Mouse (Mus musculus) forebrain, embryonic 15.5 days (tissue): ENCODE measurements around the gene Thbs3. TPM values are rescaled to one million over a fixed set of nuclear protein-coding genes. Genes with fewer than 3 reads are reported as not detected.

Experiments
- ATAC-seq: fragments of 200-750 bp; cut with Nextera tagmentation; replicated peaks from 2 replicates; pipeline ENCODE4 v1.8.0; 2017; ENCODE audit warnings: mild to moderate bottlenecking, moderate TSS enrichment, moderate library complexity
- H3K27ac ChIP-seq: fragments of 300-500 bp; sonication (generic); replicated peaks from 2 replicates; pipeline ENCODE4 v1.5.1; 2015; ENCODE audit warnings: mild to moderate bottlenecking, inconsistent platforms
- H3K27me3 ChIP-seq: fragments of 300-500 bp; sonication (generic); 2 replicates; pipeline ENCODE4 v1.6.1; 2015; ENCODE audit warnings: inconsistent platforms
- H3K36me3 ChIP-seq: fragments of 300-500 bp; sonication (generic); 2 replicates; pipeline ENCODE4 v1.6.1; 2015; ENCODE audit warnings: mild to moderate bottlenecking, inconsistent platforms
- H3K4me1 ChIP-seq: fragments of 300-500 bp; sonication (generic); 2 replicates; pipeline ENCODE4 v1.6.1; 2015; ENCODE audit warnings: inconsistent platforms
- H3K4me2 ChIP-seq: fragments of 300-500 bp; sonication (generic); replicated peaks from 2 replicates; pipeline ENCODE4 v1.6.1; 2015; ENCODE audit warnings: mild to moderate bottlenecking, inconsistent platforms
- H3K4me3 ChIP-seq: fragments of 300-500 bp; sonication (generic); 2 replicates; pipeline ENCODE4 v1.5.1; 2015; ENCODE audit warnings: mild to moderate bottlenecking, inconsistent platforms
- H3K9ac ChIP-seq: fragments of 300-500 bp; sonication (generic); replicated peaks from 2 replicates; pipeline ENCODE4 v1.6.1; 2015; ENCODE audit warnings: mild to moderate bottlenecking, inconsistent platforms
- H3K9me3 ChIP-seq: fragments of 300-500 bp; sonication (generic); 2 replicates; pipeline ENCODE4 v1.6.1; 2016; ENCODE audit warnings: inconsistent platforms
- WGBS: fragments of 180-500 bp; shearing (Covaris S2); methylation state at CpG from one replicate; pipeline ENCODE4 v1.1.7; 2015; ENCODE audit warnings: mixed read lengths; 5-methylcytosine and 5-hydroxymethylcytosine counted together
- microRNA counts: library from miRNA; unstranded; fragments of <30 nt; microRNA quantifications from one replicate; lab custom pipeline; 2016
- microRNA-seq: library from miRNA; unstranded; fragments of <30 nt; microRNA quantifications from one replicate; pipeline ENCODE4, GENCODE M21; 2016
- polyA plus RNA-seq: library from polyadenylated mRNA; unstranded; fragments of >200 nt; fragmentation: Nextera tagmentation; extraction: Ambion mirVana; gene quantifications from 2 replicates; pipeline ENCODE4 v1.2.1, GENCODE M21; 2015

Thbs3 gene
- polyA plus RNA-seq, 1 experiment from 2014 or later: 68.3 TPM

DNA sequence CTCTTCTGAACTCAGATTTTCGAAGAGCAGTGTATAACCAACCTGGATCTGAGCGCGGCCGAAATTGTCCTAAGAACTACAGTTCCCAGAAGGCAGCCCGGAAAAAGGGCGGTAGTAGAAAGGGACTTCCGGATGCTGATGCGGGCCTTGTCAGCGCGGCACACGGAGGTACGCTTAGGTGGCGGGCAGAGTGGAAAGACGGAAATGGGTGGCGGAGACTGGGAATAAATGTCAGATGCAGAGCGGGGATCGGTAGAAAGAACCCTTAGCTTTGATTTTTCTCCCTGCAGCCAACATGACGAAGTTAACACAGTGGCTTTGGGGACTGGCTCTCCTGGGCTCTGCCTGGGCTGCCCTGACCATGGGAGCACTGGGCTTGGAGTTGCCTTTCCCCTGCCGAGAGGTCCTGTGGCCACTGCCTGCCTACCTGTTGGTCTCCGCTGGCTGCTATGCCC is 51.5 kb downstream of the Thbs3 start:
- H3K4me2 ChIP-seq: peak overlapping the region; percentile 89
- H3K36me3 ChIP-seq: no peaks in the 10 kb centered on the region
- peak overlapping the region; percentile 76 for H3K9ac ChIP-seq
- no peaks in the 10 kb centered on the region for H3K27me3 ChIP-seq
- H3K4me1 ChIP-seq: peaks cover 41% of the 10 kb centered on the region
- H3K27ac ChIP-seq: peak overlapping the region; percentile 74
- under 1% methylated on average over 20 of the region's 20 CpGs for WGBS
- peak; percentile 92 for ATAC-seq
- peak overlapping the region; percentile 62 for H3K4me3 ChIP-seq
- no peaks in the 10 kb centered on the region for H3K9me3 ChIP-seq

GRCm38 (mm10) chr3:89268916-89269315 is 53.9 kb downstream of the Thbs3 start:
- Histone ChIP-seq H3K27ac (no peak overlapping the region), H3K4me3 (no peak overlapping the region), H3K36me3 (no peaks in the 10 kb centered on the region), H3K9me3 (no peaks in the 10 kb centered on the region), H3K4me2 (no peak overlapping the region), H3K27me3 (no peaks in the 10 kb centered on the region), H3K4me1 (peaks cover 41% of the 10 kb centered on the region), H3K9ac (no peak overlapping the region)
- WGBS: 51% methylated on average over 8 of the region's 8 CpGs
- ATAC-seq: no peak

- Histone ChIP-seq H3K27ac (peak within 1 kb of the TSS; percentile 72), H3K4me1 (peaks cover 41% of the 10 kb centered on the region), H3K36me3 (no peaks in the 10 kb centered on the region), H3K27me3 (no peaks in the 10 kb centered on the region), H3K9me3 (no peaks in the 10 kb centered on the region), H3K9ac (peak within 1 kb of the TSS; percentile 76), H3K4me2 (peak within 1 kb of the TSS; percentile 87), H3K4me3 (peak within 1 kb of the TSS; percentile 60)
- peak; percentile 38 for ATAC-seq
- 2% methylated on average over 39 of the region's 39 CpGs for WGBS
These were observed 55.2 kb downstream of the Thbs3 start, which contains the start of gene Slc50a1 for GRCm38 (mm10) chr3:89270051-89270755. Gene Slc50a1 (minus strand): TSS chr3:89270570.

GRCm38 (mm10) chr3:89270891-89271290 is 55.9 kb downstream of the Thbs3 start:
- no peaks in the 10 kb centered on the region for H3K9me3 ChIP-seq
- ATAC-seq: no peak
- H3K9ac ChIP-seq: peak overlapping the region; percentile 76
- peak overlapping the region; percentile 87 for H3K4me2 ChIP-seq
- WGBS: 53% methylated on average over 6 of the region's 6 CpGs
- no peaks in the 10 kb centered on the region for H3K27me3 ChIP-seq
- peak overlapping the region; percentile 72 for H3K27ac ChIP-seq
- peak overlapping the region; percentile 60 for H3K4me3 ChIP-seq
- H3K4me1 ChIP-seq: peaks cover 40% of the 10 kb centered on the region
- H3K36me3 ChIP-seq: no peaks in the 10 kb centered on the region

GRCm38 (mm10) chr3:89271760-89272159 is 56.8 kb downstream of the Thbs3 start:
- no peak overlapping the region for H3K4me2 ChIP-seq
- H3K9ac ChIP-seq: no peak overlapping the region
- ATAC-seq: no peak
- H3K9me3 ChIP-seq: no peaks in the 10 kb centered on the region
- H3K27ac ChIP-seq: no peak overlapping the region
- H3K27me3 ChIP-seq: no peaks in the 10 kb centered on the region
- no peaks in the 10 kb centered on the region for H3K36me3 ChIP-seq
- no peak overlapping the region for H3K4me3 ChIP-seq
- peaks cover 36% of the 10 kb centered on the region for H3K4me1 ChIP-seq
- 48% methylated on average over 6 of the region's 6 CpGs for WGBS

DNA sequence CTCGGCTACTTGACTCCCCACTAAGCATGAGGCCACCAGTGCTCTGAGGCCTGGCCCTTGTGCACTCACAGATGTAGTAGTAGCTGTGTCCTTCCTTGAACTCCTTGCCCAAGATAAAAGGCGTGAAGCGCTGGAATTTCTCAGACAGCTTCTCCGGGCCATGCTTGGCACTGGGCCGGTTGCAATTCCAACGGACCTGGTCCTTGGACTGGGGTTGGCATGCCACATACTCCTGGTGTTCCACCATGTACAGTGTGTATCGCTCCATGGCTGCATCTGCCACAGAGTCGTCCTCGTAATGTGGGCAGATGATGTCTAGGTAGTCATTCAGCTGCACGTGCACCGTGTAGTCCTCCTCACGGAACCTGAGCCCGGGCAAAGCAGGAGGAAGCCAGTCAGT is 61.1 kb downstream of the Thbs3 start:
- no peaks in the 10 kb centered on the region for H3K36me3 ChIP-seq

More for the DNA sequence above, 61.1 kb downstream of the Thbs3 start:
- Histone ChIP-seq H3K9ac (no peak overlapping the region), H3K4me1 (peaks cover 28% of the 10 kb centered on the region), H3K4me2 (no peak overlapping the region), H3K4me3 (no peak overlapping the region), H3K27me3 (no peaks in the 10 kb centered on the region), H3K27ac (no peak overlapping the region), H3K9me3 (no peaks in the 10 kb centered on the region)
- no peak for ATAC-seq
- 94% methylated on average over 13 of the region's 13 CpGs for WGBS

MicroRNAs encoded within 50 kb of the gene (microRNA counts, 519-probe panel; counts per million panel counts)
- 2,689 counts per million, percentile 62 among the panel's probes with 10 or more counts for microRNA mmu-miR-92b (lab: Ali Mortazavi, UCI)

Small RNA genes within 50 kb of the gene (microRNA-seq; reads per million reads assigned to microRNA genes)
- gene Mir92b: 6,393 reads per million, percentile 93 among the genes with 10 or more reads in this experiment

Other genes starting within 250 kb of the Thbs3 start
- 74.8 and 76.2 TPM in 2 replicates for gene Rusc1, start 121.9 kb upstream of the Thbs3 start, polyA plus RNA-seq
- gene Gm43738, start 114.1 kb upstream of the Thbs3 start, polyA plus RNA-seq: not detected in 2 replicates
- 364 and 375 TPM in 2 replicates for gene Fdps, start 113.2 kb upstream of the Thbs3 start, polyA plus RNA-seq
- 0.06 and 0.10 TPM in 2 replicates for gene Pklr, start 79.0 kb upstream of the Thbs3 start, polyA plus RNA-seq
- 30.1 and 34.3 TPM in 2 replicates for gene Hcn3, start 55.0 kb upstream of the Thbs3 start, polyA plus RNA-seq
- 26.5 and 26.9 TPM in 2 replicates for gene Clk2, start 50.4 kb upstream of the Thbs3 start, polyA plus RNA-seq
- 116 and 120 TPM in 2 replicates for gene Scamp3, start 37.7 kb upstream of the Thbs3 start, polyA plus RNA-seq
- 22.3 and 24.6 TPM in 2 replicates for gene Fam189b, start 32.0 kb upstream of the Thbs3 start, polyA plus RNA-seq
- gene Gba, start 12.3 kb upstream of the Thbs3 start, polyA plus RNA-seq: 39.2 and 42.7 TPM in 2 replicates
- gene Mtx1, start 11.9 kb downstream of the Thbs3 start, polyA plus RNA-seq: 172 and 175 TPM in 2 replicates
- 1.1 and 1.8 TPM in 2 replicates for gene Muc1, start 13.9 kb downstream of the Thbs3 start, polyA plus RNA-seq
- gene Krtcap2, start 30.8 kb downstream of the Thbs3 start, polyA plus RNA-seq: 192 and 205 TPM in 2 replicates
- gene Trim46, start 31.1 kb downstream of the Thbs3 start, polyA plus RNA-seq: 57.7 and 58.7 TPM in 2 replicates
- 76.5 and 89.6 TPM in 2 replicates for gene Dpm3, start 44.2 kb downstream of the Thbs3 start, polyA plus RNA-seq
- 35.4 and 40.6 TPM in 2 replicates for gene Slc50a1, start 55.4 kb downstream of the Thbs3 start, polyA plus RNA-seq
- gene Efna1, start 66.0 kb downstream of the Thbs3 start, polyA plus RNA-seq: 9.2 and 9.9 TPM in 2 replicates
- 41.0 and 42.5 TPM in 2 replicates for gene Efna3, start 107.8 kb downstream of the Thbs3 start, polyA plus RNA-seq
- 14.4 and 15.7 TPM in 2 replicates for gene Efna4, start 122.8 kb downstream of the Thbs3 start, polyA plus RNA-seq
- gene Adam15, start 134.8 kb downstream of the Thbs3 start, polyA plus RNA-seq: 32.9 and 34.0 TPM in 2 replicates
- 0.11 and 0.13 TPM in 2 replicates for gene Dcst2, start 146.8 kb downstream of the Thbs3 start, polyA plus RNA-seq
- 0.51 and 0.89 TPM in 2 replicates for gene Dcst1, start 150.1 kb downstream of the Thbs3 start, polyA plus RNA-seq
- 0.37 and 0.52 TPM in 2 replicates for gene Zbtb7b, start 179.6 kb downstream of the Thbs3 start, polyA plus RNA-seq
- 0.64 and 0.82 TPM in 2 replicates for gene Lenep, start 187.6 kb downstream of the Thbs3 start, polyA plus RNA-seq
- 42.0 and 42.3 TPM in 2 replicates for gene Flad1, start 196.7 kb downstream of the Thbs3 start, polyA plus RNA-seq
- 165 and 196 TPM in 2 replicates for gene Cks1b, start 203.2 kb downstream of the Thbs3 start, polyA plus RNA-seq
- 14.3 and 15.8 TPM in 2 replicates for gene Shc1, start 203.3 kb downstream of the Thbs3 start, polyA plus RNA-seq
- 39.4 and 41.5 TPM in 2 replicates for gene Pygo2, start 215.0 kb downstream of the Thbs3 start, polyA plus RNA-seq
- 12.1 and 15.1 TPM in 2 replicates for gene Pbxip1, start 221.5 kb downstream of the Thbs3 start, polyA plus RNA-seq
- 80.2 and 80.9 TPM in 2 replicates for gene Pmvk, start 239.4 kb downstream of the Thbs3 start, polyA plus RNA-seq